Mouse (Mus musculus): ENCODE results near the gene Map3k4. TPM values are rescaled to one million over a fixed set of nuclear protein-coding genes. Genes with fewer than 3 reads are reported as not detected.
"Not testable (repeated sequence)": the region's sequence is repeated elsewhere in the genome, so short reads cannot be mapped to it uniquely, and the experiment has no call there.

The Map3k4 gene
- polyA plus RNA-seq, 1 experiment from 2014 or later: 49.9 TPM

- H3K4me3 ChIP-seq: no peak overlapping the region
- H3K36me3 ChIP-seq: no peaks in the 10 kb centered on the region
- H3K27ac ChIP-seq: no peak overlapping the region
- H3K4me1 ChIP-seq: peaks cover 20% of the 10 kb centered on the region
- 92% methylated on average over 7 of the region's 7 CpGs for WGBS
- H3K9me3 ChIP-seq (replicated peaks): no peaks in the 10 kb centered on the region
- H3K27me3 ChIP-seq (ENCODE audit: low read depth, poor library complexity, severe bottlenecking): no peaks in the 10 kb centered on the region
- DNase-seq (ENCODE audit: low spot score): no peak
Measured at GRCm38 (mm10) chr17:12299371-12299770, 19.2 kb downstream of the Map3k4 start.

DNA sequence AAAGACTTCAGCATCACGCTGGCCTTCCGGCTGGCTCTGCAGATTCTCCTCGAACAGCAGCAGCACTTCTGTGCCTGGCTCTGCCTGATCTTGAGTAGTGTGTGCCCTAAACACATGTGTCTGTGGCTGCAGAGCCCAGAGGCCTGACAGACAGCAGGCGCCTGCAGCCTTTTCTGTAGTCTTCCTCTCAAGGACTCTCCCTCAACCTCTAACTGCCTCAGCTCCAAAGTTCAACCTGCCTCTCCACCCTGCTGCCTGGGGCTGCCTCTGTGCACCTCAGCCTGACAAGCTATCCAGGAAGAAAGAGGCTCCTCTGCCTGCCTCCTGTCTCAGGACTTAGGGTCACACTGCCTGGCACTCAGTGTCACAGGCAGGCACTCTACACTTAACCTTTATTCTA, 20.6 kb downstream of the Map3k4 start:
- DNase-seq (ENCODE audit: low spot score): no peak
- no peaks in the 10 kb centered on the region for H3K9me3 ChIP-seq (replicated peaks)
- no peak overlapping the region for H3K4me3 ChIP-seq
- H3K4me1 ChIP-seq: peaks cover 28% of the 10 kb centered on the region
- H3K27me3 ChIP-seq (ENCODE audit: low read depth, poor library complexity, severe bottlenecking): no peaks in the 10 kb centered on the region
- H3K36me3 ChIP-seq: no peaks in the 10 kb centered on the region
- no peak overlapping the region for H3K27ac ChIP-seq
- WGBS: 90% methylated on average over 4 of the region's 4 CpGs

- no peak overlapping the region for H3K27ac ChIP-seq
- DNase-seq (ENCODE audit: low spot score): no peak
- no peaks in the 10 kb centered on the region for H3K27me3 ChIP-seq (ENCODE audit: low read depth, poor library complexity, severe bottlenecking)
- H3K9me3 ChIP-seq (replicated peaks): no peaks in the 10 kb centered on the region
- no peak overlapping the region for H3K4me3 ChIP-seq
- H3K36me3 ChIP-seq: no peaks in the 10 kb centered on the region
- H3K4me1 ChIP-seq: peaks cover 28% of the 10 kb centered on the region
- 94% methylated on average over 7 of the region's 7 CpGs for WGBS
Measured at GRCm38 (mm10) chr17:12297292-12297691, 21.3 kb downstream of the Map3k4 start.

DNA sequence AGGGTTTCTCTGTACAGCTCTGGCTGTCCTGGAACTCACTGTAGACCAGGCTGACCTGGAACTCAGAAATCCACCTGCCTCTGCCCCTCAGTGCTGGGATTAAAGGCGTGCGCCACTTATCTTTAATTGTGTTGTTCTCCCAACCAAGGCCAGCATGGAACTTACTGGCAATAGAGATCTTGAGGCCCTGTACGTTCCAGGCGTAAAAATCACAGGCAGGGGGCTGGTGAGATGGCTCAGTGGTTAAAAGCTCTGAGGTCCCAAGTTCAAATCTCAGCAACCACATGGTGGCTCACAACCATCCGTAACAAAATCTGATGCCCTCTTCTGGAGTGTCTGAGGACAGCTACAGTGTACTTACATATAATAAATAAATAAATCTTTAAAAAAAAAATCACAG, 22.7 kb downstream of the Map3k4 start:
- H3K27ac ChIP-seq; H3K4me3 ChIP-seq; H3K36me3 ChIP-seq; DNase-seq (ENCODE audit: low spot score); H3K9me3 ChIP-seq (replicated peaks); H3K27me3 ChIP-seq (ENCODE audit: low read depth, poor library complexity, severe bottlenecking): not testable (repeated sequence)
- 96% methylated on average over 5 of the region's 5 CpGs for WGBS
- H3K4me1 ChIP-seq: peaks cover 27% of the 10 kb centered on the region

DNA sequence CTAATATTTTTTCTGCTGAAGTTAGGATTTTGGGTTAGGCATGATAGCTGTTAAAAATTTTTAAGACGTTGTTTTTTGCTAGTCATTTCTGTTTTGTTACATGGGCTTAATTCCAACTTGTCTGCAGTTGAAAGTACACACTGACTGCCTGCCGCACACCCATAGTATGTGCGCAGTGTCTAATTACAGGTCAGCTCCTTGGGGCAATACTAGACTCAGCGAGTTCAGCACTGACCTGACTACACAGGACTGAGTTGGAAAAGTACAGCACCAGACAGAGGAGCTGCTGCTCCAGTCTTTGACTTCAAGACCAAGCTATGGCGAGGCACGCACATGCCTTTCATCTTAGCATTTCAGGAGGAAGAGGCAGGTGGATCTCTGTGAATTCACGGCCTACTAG, 24.2 kb downstream of the Map3k4 start:
- Histone ChIP-seq H3K36me3 (no peaks in the 10 kb centered on the region), H3K27me3 (ENCODE audit: low read depth, poor library complexity, severe bottlenecking) (no peaks in the 10 kb centered on the region), H3K9me3 (replicated peaks) (no peaks in the 10 kb centered on the region), H3K27ac (no peak overlapping the region), H3K4me3 (no peak overlapping the region), H3K4me1 (peaks cover 28% of the 10 kb centered on the region)
- WGBS: 80% methylated on average over 7 of the region's 7 CpGs
- DNase-seq (ENCODE audit: low spot score): no peak

DNA sequence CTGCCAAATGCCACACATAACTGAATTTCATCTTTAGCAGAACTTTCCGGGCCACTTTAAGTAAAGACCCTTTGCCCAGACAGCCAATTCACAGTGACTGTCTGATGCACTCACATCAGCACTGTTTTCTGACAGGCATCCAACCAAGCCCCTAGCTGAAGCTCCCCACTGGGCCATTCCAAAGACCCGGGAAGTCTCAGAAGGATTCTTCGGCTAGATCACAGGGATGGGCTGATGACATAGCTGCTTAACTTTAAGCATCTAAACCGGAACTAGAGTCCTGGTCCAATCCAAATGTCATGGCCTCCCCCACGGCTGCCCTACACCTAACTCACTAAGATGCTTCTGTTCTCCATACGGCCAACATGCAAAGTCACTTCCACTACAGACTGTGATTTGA, 25.0 kb downstream of the Map3k4 start:
- WGBS: 92% methylated on average over 6 of the region's 6 CpGs
- Histone ChIP-seq H3K4me1 (peaks cover 28% of the 10 kb centered on the region), H3K27me3 (ENCODE audit: low read depth, poor library complexity, severe bottlenecking) (no peaks in the 10 kb centered on the region), H3K4me3 (no peak overlapping the region), H3K36me3 (peaks cover 6% of the 10 kb centered on the region), H3K27ac (no peak overlapping the region), H3K9me3 (replicated peaks) (no peaks in the 10 kb centered on the region)
- DNase-seq (ENCODE audit: low spot score): no peak

DNA sequence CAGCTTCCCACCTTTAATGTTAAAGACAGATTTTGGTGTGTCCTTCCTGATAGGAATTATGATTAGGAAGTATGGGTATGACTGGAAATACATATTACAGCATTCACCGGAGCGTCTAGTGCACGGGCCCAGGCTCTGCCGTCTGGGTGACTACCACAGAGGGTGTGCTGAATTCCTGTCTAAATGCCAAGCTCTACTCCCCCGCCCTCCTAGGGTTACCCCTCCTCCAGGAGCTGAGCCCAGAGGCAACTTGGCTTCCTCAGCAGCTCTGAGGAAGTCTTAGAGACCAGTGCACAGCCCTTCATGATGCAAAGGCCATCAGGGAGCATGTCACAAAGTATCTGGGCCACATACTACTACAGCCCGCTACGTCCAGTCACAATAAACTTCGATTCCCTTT, 25.7 kb downstream of the Map3k4 start:
- no peak for DNase-seq (ENCODE audit: low spot score)
- 89% methylated on average over 8 of the region's 8 CpGs for WGBS
- Histone ChIP-seq H3K27ac (no peak overlapping the region), H3K9me3 (replicated peaks) (no peaks in the 10 kb centered on the region), H3K27me3 (ENCODE audit: low read depth, poor library complexity, severe bottlenecking) (no peaks in the 10 kb centered on the region), H3K4me1 (peaks cover 26% of the 10 kb centered on the region), H3K36me3 (peaks cover 12% of the 10 kb centered on the region), H3K4me3 (no peak overlapping the region)

- H3K4me3 ChIP-seq: no peak overlapping the region
- peaks cover 12% of the 10 kb centered on the region for H3K36me3 ChIP-seq
- no peak overlapping the region for H3K27ac ChIP-seq
- H3K9me3 ChIP-seq (replicated peaks): no peaks in the 10 kb centered on the region
- WGBS: 86% methylated on average over 1 of the region's 1 CpGs
- DNase-seq (ENCODE audit: low spot score): no peak
- peaks cover 24% of the 10 kb centered on the region for H3K4me1 ChIP-seq
- H3K27me3 ChIP-seq (ENCODE audit: low read depth, poor library complexity, severe bottlenecking): no peaks in the 10 kb centered on the region
Measured at GRCm38 (mm10) chr17:12292356-12292755, 26.2 kb downstream of the Map3k4 start.

GRCm38 (mm10) chr17:12291151-12291550, 27.4 kb downstream of the Map3k4 start:
- WGBS: 95% methylated on average over 7 of the region's 7 CpGs
- no peak overlapping the region for H3K27ac ChIP-seq

DNA sequence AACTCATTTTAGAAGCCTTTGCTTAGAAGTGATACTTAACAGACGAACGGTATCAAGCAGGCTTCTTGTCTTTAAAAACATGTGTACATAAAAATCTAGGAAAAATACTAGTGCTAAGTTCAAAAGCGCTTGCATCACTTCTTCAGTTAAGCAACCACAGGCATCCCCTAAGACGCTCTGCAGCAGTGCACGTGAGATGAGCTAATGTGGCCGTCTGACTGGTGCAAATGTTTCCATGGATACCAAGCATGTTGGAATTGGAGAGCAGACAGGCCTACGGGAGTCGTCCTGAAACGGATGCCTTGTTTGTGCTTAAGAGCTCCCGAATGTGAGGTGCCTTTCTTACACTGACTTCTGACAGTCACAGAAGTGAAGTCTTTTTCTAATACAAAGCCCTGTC, 27.9 kb downstream of the Map3k4 start:
- Histone ChIP-seq H3K27ac (no peak overlapping the region), H3K36me3 (peaks cover 12% of the 10 kb centered on the region)
- no peak for DNase-seq (ENCODE audit: low spot score)

More at GRCm38 (mm10) chr17:12291151-12291550, 27.4 kb downstream of the Map3k4 start:
- Histone ChIP-seq H3K36me3 (peaks cover 12% of the 10 kb centered on the region), H3K4me1 (peaks cover 24% of the 10 kb centered on the region), H3K9me3 (replicated peaks) (no peaks in the 10 kb centered on the region), H3K27me3 (ENCODE audit: low read depth, poor library complexity, severe bottlenecking) (no peaks in the 10 kb centered on the region), H3K4me3 (no peak overlapping the region)
- DNase-seq (ENCODE audit: low spot score): no peak

DNA sequence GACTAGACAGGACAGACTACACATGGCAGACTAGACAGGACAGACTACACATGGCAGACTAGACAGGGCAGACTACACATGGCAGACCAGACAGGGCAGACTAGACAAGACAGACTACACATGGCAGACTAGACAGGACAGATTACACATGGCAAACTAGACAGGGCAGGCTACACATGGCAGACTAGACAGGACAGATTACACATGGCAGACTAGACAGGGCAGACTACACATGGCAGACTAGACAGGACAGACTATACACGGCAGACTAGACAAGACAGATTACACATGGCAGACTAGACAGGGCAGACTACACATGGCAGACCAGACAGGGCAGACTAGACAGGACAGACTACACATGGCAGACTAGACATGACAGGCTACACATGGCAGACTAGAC, 28.8 kb downstream of the Map3k4 start:
- not testable (repeated sequence) for H3K9me3 ChIP-seq (replicated peaks); H3K27ac ChIP-seq; H3K4me3 ChIP-seq; DNase-seq (ENCODE audit: low spot score); H3K27me3 ChIP-seq (ENCODE audit: low read depth, poor library complexity, severe bottlenecking)
- WGBS: 96% methylated on average over 1 of the region's 1 CpGs
- Histone ChIP-seq H3K36me3 (peaks cover 12% of the 10 kb centered on the region), H3K4me1 (peaks cover 18% of the 10 kb centered on the region)

More for the DNA sequence above, 27.9 kb downstream of the Map3k4 start:
- 67% methylated on average over 10 of the region's 10 CpGs for WGBS
- Histone ChIP-seq H3K4me3 (no peak overlapping the region), H3K9me3 (replicated peaks) (no peaks in the 10 kb centered on the region), H3K4me1 (peaks cover 24% of the 10 kb centered on the region), H3K27me3 (ENCODE audit: low read depth, poor library complexity, severe bottlenecking) (no peaks in the 10 kb centered on the region)

GRCm38 (mm10) chr17:12288871-12289270, 29.7 kb downstream of the Map3k4 start:
- Histone ChIP-seq H3K9me3 (replicated peaks) (no peaks in the 10 kb centered on the region), H3K36me3 (peaks cover 12% of the 10 kb centered on the region), H3K4me1 (peaks cover 12% of the 10 kb centered on the region; the same call in 1 of the 2 replicates), H3K4me3 (no peak overlapping the region), H3K27ac (no peak overlapping the region), H3K27me3 (ENCODE audit: low read depth, poor library complexity, severe bottlenecking) (no peaks in the 10 kb centered on the region)
- no peak for DNase-seq (ENCODE audit: low spot score)
- 95% methylated on average over 4 of the region's 4 CpGs for WGBS

GRCm38 (mm10) chr17:12279810-12280209, 38.8 kb downstream of the Map3k4 start:
- 94% methylated on average over 10 of the region's 10 CpGs for WGBS

DNA sequence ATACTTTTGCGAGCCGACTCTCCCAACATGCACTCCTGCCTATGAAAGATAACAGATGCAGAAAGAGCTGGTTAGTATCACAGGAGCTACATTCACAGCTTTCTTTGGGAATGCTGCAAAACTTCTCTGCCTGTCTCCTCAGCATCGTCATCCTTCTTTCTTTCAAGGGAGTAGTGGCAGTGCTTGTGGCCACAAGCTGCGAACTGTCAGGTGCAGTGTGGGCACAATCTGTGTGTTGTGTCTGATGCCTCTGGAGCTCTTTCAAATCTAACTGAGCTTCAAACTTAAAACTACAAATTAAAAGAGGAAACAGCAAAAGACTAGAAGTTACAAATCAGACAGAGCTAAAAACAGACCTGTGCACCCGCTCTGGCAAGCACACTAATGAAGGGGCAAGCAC, 40.5 kb downstream of the Map3k4 start:
- Histone ChIP-seq H3K27me3 (ENCODE audit: low read depth, poor library complexity, severe bottlenecking) (no peaks in the 10 kb centered on the region), H3K27ac (no peak overlapping the region), H3K4me3 (no peak overlapping the region), H3K9me3 (replicated peaks) (no peaks in the 10 kb centered on the region), H3K36me3 (peaks cover 36% of the 10 kb centered on the region), H3K4me1 (no peaks in the 10 kb centered on the region)
- 85% methylated on average over 5 of the region's 5 CpGs for WGBS
- no peak for DNase-seq (ENCODE audit: low spot score)

More at GRCm38 (mm10) chr17:12279810-12280209, 38.8 kb downstream of the Map3k4 start:
- H3K36me3 ChIP-seq: peaks cover 33% of the 10 kb centered on the region
- H3K27me3 ChIP-seq (ENCODE audit: low read depth, poor library complexity, severe bottlenecking): no peaks in the 10 kb centered on the region
- no peak overlapping the region for H3K27ac ChIP-seq
- H3K4me3 ChIP-seq: no peak overlapping the region
- H3K4me1 ChIP-seq: no peaks in the 10 kb centered on the region
- no peak for DNase-seq (ENCODE audit: low spot score)
- 0 out of 2 replicates have a peak, but pooled peaks cover 2% of the 10 kb centered on the region for H3K9me3 ChIP-seq (replicated peaks)
